Mouse (Mus musculus): Measurements from ENCODE around the gene Ago3.

GRCm38 (mm10) chr4:126326036-126326435 is 103.3 kb downstream of the Ago3 start:
- TF ChIP-seq ZC3H11A (IDR thresholded peaks at IDR 0.05; ENCODE audit: borderline replicate concordance, low read depth, low read length) (no peak), CHD2 (IDR thresholded peaks at IDR 0.05; ENCODE audit: low read depth, low read length) (no peak), MAFK (IDR thresholded peaks at IDR 0.05; ENCODE audit: insufficient read depth, low read depth, low read length) (no peak), ZNF384 (IDR thresholded peaks at IDR 0.05; ENCODE audit: low read depth, low read length) (no peak)
